Mouse (Mus musculus) myocyte (in vitro differentiated cells): ENCODE measurements at regions not wholly inside any gene's neighbourhood (a gene's known extent, or its start where the extent isn't known, plus 50 kb on each side); places are given as distances from the start of the nearest gene placed in this dataset.

Experiments used
- H3K27me3 ChIP-seq: one replicate; pipeline ENCODE4 v1.6.1; 2011; ENCODE audit not compliant: control insufficient read depth, insufficient read depth, insufficient read length
- H3K36me3 ChIP-seq: one replicate; pipeline ENCODE4 v1.6.1; 2011; ENCODE audit not compliant: control insufficient read depth, insufficient read depth
- H3K4me2 ChIP-seq: one replicate; pipeline ENCODE4 v1.6.1; 2011; ENCODE audit warnings: low read depth, control low read depth
- H3K4me3 ChIP-seq: one replicate; pipeline ENCODE4 v1.5.1; 2011; ENCODE audit warnings: mild to moderate bottlenecking, control low read depth, moderate library complexity
- H3K79me2 ChIP-seq: one replicate; pipeline ENCODE4 v1.6.1; 2011; ENCODE audit not compliant: control insufficient read depth, insufficient read depth
- H3ac ChIP-seq: one replicate; pipeline ENCODE4 v1.6.1; 2011; ENCODE audit not compliant: control insufficient read depth, insufficient read length
- CEBPB ChIP-seq: IDR thresholded peaks from 2 replicates; pipeline ENCODE4 v1.6.1; 2011; ENCODE audit warnings: mild to moderate bottlenecking, moderate library complexity; ENCODE audit not compliant: poor library complexity, insufficient read depth, severe bottlenecking
- E2F4 ChIP-seq: IDR thresholded peaks from one replicate; pipeline ENCODE4 v1.6.1; 2011; ENCODE audit warnings: mild to moderate bottlenecking, control low read depth, moderate library complexity; ENCODE audit not compliant: insufficient read depth
- MAX ChIP-seq: IDR thresholded peaks from one replicate; pipeline ENCODE4 v1.6.1; 2011; ENCODE audit warnings: low read depth, mild to moderate bottlenecking, control low read depth
- MYOD1 ChIP-seq, 3 experiments: IDR thresholded peaks; one replicate each; pipeline ENCODE4 v1.6.1; 2011; ENCODE audit warnings: control low read depth in 2 of 3, low read depth in 2 of 3, mild to moderate bottlenecking in 2 of 3, moderate library complexity in 1 of 3; ENCODE audit not compliant: insufficient read length in 2 of 3, control insufficient read depth in 1 of 3
- MYOG ChIP-seq, 3 experiments: IDR thresholded peaks; one replicate each; pipeline ENCODE4 v1.6.1; 2011; ENCODE audit warnings: control low read depth in 2 of 3, low read depth in 2 of 3, mild to moderate bottlenecking in 2 of 3; ENCODE audit not compliant: insufficient read length in 2 of 3, control insufficient read depth in 1 of 3, insufficient read depth in 1 of 3
- POLR2A ChIP-seq: IDR thresholded peaks from one replicate; pipeline ENCODE4 v1.6.1; 2011; ENCODE audit warnings: low read depth, mild to moderate bottlenecking, control low read depth, moderate library complexity; ENCODE audit not compliant: insufficient read length
- POLR2AphosphoS2 ChIP-seq: IDR thresholded peaks from one replicate; pipeline ENCODE4 v1.6.1; 2011; ENCODE audit warnings: low read depth, control low read depth; ENCODE audit not compliant: insufficient read length
- REST ChIP-seq: IDR thresholded peaks from one replicate; pipeline ENCODE4 v1.6.1; 2011; ENCODE audit warnings: mild to moderate bottlenecking, control low read depth, moderate library complexity; ENCODE audit not compliant: insufficient read depth, insufficient read length
- SRF ChIP-seq: IDR thresholded peaks from one replicate; pipeline ENCODE4 v1.6.1; 2011; ENCODE audit warnings: low read depth; ENCODE audit not compliant: control insufficient read depth, insufficient read length
- TCF12 ChIP-seq: IDR thresholded peaks from one replicate; pipeline ENCODE4 v1.6.1; 2011; ENCODE audit warnings: mild to moderate bottlenecking, control low read depth; ENCODE audit not compliant: poor library complexity, insufficient read depth, severe bottlenecking
- TCF3 ChIP-seq: IDR thresholded peaks from one replicate; pipeline ENCODE4 v1.6.1; 2011; ENCODE audit warnings: low read depth, control low read depth; ENCODE audit not compliant: insufficient read length
- USF1 ChIP-seq: IDR thresholded peaks from one replicate; pipeline ENCODE4 v1.6.1; 2011; ENCODE audit warnings: low read depth, mild to moderate bottlenecking, control low read depth, moderate library complexity

GRCm38 (mm10) chr6:31330327-31330726 is 68.2 kb upstream of the Mkln1 start:
- TF ChIP-seq POLR2AphosphoS2: no peak
- TF ChIP-seq TCF12: no peak
- no peak for TF ChIP-seq REST
- no peak for TF ChIP-seq MAX
- no peak for TF ChIP-seq E2F4
- Histone ChIP-seq H3K4me3 (no peak overlapping the region), H3K4me2 (no peak overlapping the region), H3K36me3 (no peaks in the 10 kb centered on the region), H3K79me2 (no peaks in the 10 kb centered on the region), H3K27me3 (no peaks in the 10 kb centered on the region), H3ac (no peak overlapping the region)

GRCm38 (mm10) chr6:31330868-31331267 is 67.7 kb upstream of the Mkln1 start:
- H3K27me3 ChIP-seq: no peaks in the 10 kb centered on the region
- no peaks in the 10 kb centered on the region for H3K36me3 ChIP-seq
- no peak overlapping the region for H3K4me2 ChIP-seq
- no peak overlapping the region for H3ac ChIP-seq
- no peak overlapping the region for H3K4me3 ChIP-seq
- no peaks in the 10 kb centered on the region for H3K79me2 ChIP-seq
- TF ChIP-seq USF1 (no peak), SRF (no peak), CEBPB (no peak), REST (no peak), E2F4 (no peak)

GRCm38 (mm10) chr6:31332254-31332653 is 66.3 kb upstream of the Mkln1 start:
- Histone ChIP-seq H3K36me3 (no peaks in the 10 kb centered on the region), H3ac (no peak overlapping the region), H3K27me3 (no peaks in the 10 kb centered on the region), H3K4me3 (no peak overlapping the region), H3K79me2 (no peaks in the 10 kb centered on the region), H3K4me2 (peak overlapping the region; percentile 63)
- no peak for TF ChIP-seq E2F4
- TF ChIP-seq USF1: no peak
- TF ChIP-seq POLR2A: no peak
- TF ChIP-seq MYOG (IDR thresholded peaks at IDR 0.05; ENCODE audit: control insufficient read depth in 1 of 3, insufficient read depth in 1 of 3, insufficient read length in 2 of 3, low read depth in 2 of 3): no peak
- no peak for TF ChIP-seq SRF
- TF ChIP-seq MAX: no peak
- TF ChIP-seq POLR2AphosphoS2: no peak
- TF ChIP-seq CEBPB: no peak
- no peak for TF ChIP-seq MYOD1 (IDR thresholded peaks at IDR 0.05; ENCODE audit: control insufficient read depth in 1 of 3, insufficient read length in 2 of 3, low read depth in 2 of 3)
- no peak for TF ChIP-seq TCF3
- no peak for TF ChIP-seq REST

GRCm38 (mm10) chr6:31332714-31333113 is 65.8 kb upstream of the Mkln1 start:
- no peaks in the 10 kb centered on the region for H3K27me3 ChIP-seq
- peak overlapping the region; percentile 63 for H3K4me2 ChIP-seq
- H3K36me3 ChIP-seq: no peaks in the 10 kb centered on the region
- no peak overlapping the region for H3ac ChIP-seq
- TF ChIP-seq TCF12 (no peak), MYOG (IDR thresholded peaks at IDR 0.05; ENCODE audit: control insufficient read depth in 1 of 3, insufficient read depth in 1 of 3, insufficient read length in 2 of 3, low read depth in 2 of 3) (no peak), POLR2AphosphoS2 (no peak), USF1 (no peak), CEBPB (no peak), TCF3 (no peak), MYOD1 (IDR thresholded peaks at IDR 0.05; ENCODE audit: control insufficient read depth in 1 of 3, insufficient read length in 2 of 3, low read depth in 2 of 3) (no peak), MAX (no peak), E2F4 (no peak), POLR2A (no peak), SRF (no peak), REST (no peak)
- H3K4me3 ChIP-seq: no peak overlapping the region
- no peaks in the 10 kb centered on the region for H3K79me2 ChIP-seq

- no peak overlapping the region for H3K4me3 ChIP-seq
- no peak overlapping the region for H3ac ChIP-seq
- no peaks in the 10 kb centered on the region for H3K36me3 ChIP-seq
- no peaks in the 10 kb centered on the region for H3K27me3 ChIP-seq
- H3K4me2 ChIP-seq: no peak overlapping the region
- no peak for TF ChIP-seq E2F4
- TF ChIP-seq TCF3: no peak
- no peak for TF ChIP-seq MYOD1 (IDR thresholded peaks at IDR 0.05; ENCODE audit: control insufficient read depth in 1 of 3, insufficient read length in 2 of 3, low read depth in 2 of 3)
- no peak for TF ChIP-seq MAX
- no peak for TF ChIP-seq CEBPB
- TF ChIP-seq POLR2AphosphoS2: no peak
- TF ChIP-seq USF1: no peak
- no peak for TF ChIP-seq POLR2A
- TF ChIP-seq MYOG (IDR thresholded peaks at IDR 0.05; ENCODE audit: control insufficient read depth in 1 of 3, insufficient read depth in 1 of 3, insufficient read length in 2 of 3, low read depth in 2 of 3): no peak
- no peaks in the 10 kb centered on the region for H3K79me2 ChIP-seq
Measured at GRCm38 (mm10) chr6:31333228-31333922, 65.2 kb upstream of the Mkln1 start.
